Mouse (Mus musculus) hindbrain, postnatal 0 days (tissue): ENCODE results near the gene Ell. TPM values are rescaled to one million over a fixed set of nuclear protein-coding genes. Genes with fewer than 3 reads are reported as not detected.

ENCODE experiments used
- ATAC-seq: fragments of 200-750 bp; cut with Nextera tagmentation; 2 replicates; pipeline ENCODE4 v1.8.0; 2017; ENCODE audit warnings: mild to moderate bottlenecking, moderate TSS enrichment, moderate library complexity
- DNase-seq: peaks from one replicate; pipeline ENCODE4 v3.0.0-alpha.2; 2015; ENCODE audit warnings: low spot score
- H3K27ac ChIP-seq: fragments of 300-500 bp; sonication (generic); 2 replicates; pipeline ENCODE4 v1.5.1; 2014; ENCODE audit warnings: mild to moderate bottlenecking
- H3K27me3 ChIP-seq: fragments of 300-500 bp; sonication (generic); 2 replicates; pipeline ENCODE4 v1.6.1; 2014; ENCODE audit warnings: low read length, mixed read lengths; ENCODE audit not compliant: insufficient read depth
- H3K36me3 ChIP-seq: fragments of 300-500 bp; sonication (generic); 2 replicates; pipeline ENCODE4 v1.6.1; 2014; ENCODE audit warnings: low read length, mixed read lengths; ENCODE audit not compliant: insufficient read depth
- H3K4me1 ChIP-seq: fragments of 300-500 bp; sonication (generic); 2 replicates; pipeline ENCODE4 v1.6.1; 2014; ENCODE audit warnings: antibody characterized with exemption, low read length, mixed read lengths; ENCODE audit not compliant: insufficient read depth
- H3K4me2 ChIP-seq: fragments of 300-500 bp; sonication (generic); 2 replicates; pipeline ENCODE4 v1.6.1; 2014; ENCODE audit warnings: low read depth, mild to moderate bottlenecking, low read length, moderate library complexity, mixed read lengths
- H3K4me3 ChIP-seq: fragments of 300-500 bp; sonication (generic); 2 replicates; pipeline ENCODE4 v1.5.1; 2014; ENCODE audit warnings: low read length
- H3K9ac ChIP-seq: fragments of 300-500 bp; sonication (generic); replicated peaks from 2 replicates; pipeline ENCODE4 v1.6.1; 2014; ENCODE audit warnings: mild to moderate bottlenecking, low read length, moderate library complexity, mixed read lengths
- H3K9me3 ChIP-seq: fragments of 300-500 bp; sonication (generic); 2 replicates; pipeline ENCODE4 v1.6.1; 2016; ENCODE audit warnings: low read length, mixed read lengths
- CTCF ChIP-seq: IDR thresholded peaks from 2 replicates; pipeline ENCODE4 v1.5.1; 2016; ENCODE audit warnings: antibody characterized with exemption, control low read depth, low read depth
- WGBS: fragments of 180-500 bp; shearing (Covaris S2); extraction: QIAGEN DNeasy Blood & Tissue Kit; methylation state at CpG from one replicate; pipeline ENCODE4 v1.1.7; 2014; 5-methylcytosine and 5-hydroxymethylcytosine counted together
- polyA plus RNA-seq: library from polyadenylated mRNA; unstranded; fragments of >200 nt; fragmentation: Nextera tagmentation; extraction: Ambion mirVana; gene quantifications from 2 replicates; pipeline ENCODE4 v1.2.1, GENCODE M21; 2015
- total RNA-seq: library from RNA; depleted of rRNA; stranded (reverse); fragments of >200 nt; gene quantifications from 2 replicates; pipeline ENCODE4 v1.2.3, GENCODE M21; 2014

Gene Ell
- total and polyA plus RNA-seq, 2 experiments from 2014 or later: 10.8 to 16.7 TPM

DNA sequence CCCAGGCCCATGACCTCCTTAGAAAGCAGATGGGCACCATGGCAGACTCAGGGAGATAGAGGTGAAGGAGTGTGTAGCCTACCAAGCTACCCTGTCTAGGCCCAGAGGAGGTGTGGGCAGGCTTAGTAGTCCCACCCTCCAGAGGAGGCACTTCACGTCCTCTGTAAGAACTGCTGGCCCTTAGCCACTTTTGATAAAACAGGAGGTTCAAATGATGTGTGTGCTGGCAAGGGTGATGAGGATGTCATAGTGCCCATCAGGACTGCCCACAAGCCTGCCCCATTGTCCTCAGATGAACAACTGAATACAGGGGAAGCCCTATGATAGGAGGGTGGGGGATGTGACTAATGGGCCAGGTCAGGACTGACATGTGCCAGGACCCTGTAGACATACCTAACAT lies 13.6 kb downstream of the Ell start:
- H3K36me3 ChIP-seq: no peaks in the 10 kb centered on the region
- no peak for ATAC-seq
- no peak overlapping the region for H3K9ac ChIP-seq

DNA sequence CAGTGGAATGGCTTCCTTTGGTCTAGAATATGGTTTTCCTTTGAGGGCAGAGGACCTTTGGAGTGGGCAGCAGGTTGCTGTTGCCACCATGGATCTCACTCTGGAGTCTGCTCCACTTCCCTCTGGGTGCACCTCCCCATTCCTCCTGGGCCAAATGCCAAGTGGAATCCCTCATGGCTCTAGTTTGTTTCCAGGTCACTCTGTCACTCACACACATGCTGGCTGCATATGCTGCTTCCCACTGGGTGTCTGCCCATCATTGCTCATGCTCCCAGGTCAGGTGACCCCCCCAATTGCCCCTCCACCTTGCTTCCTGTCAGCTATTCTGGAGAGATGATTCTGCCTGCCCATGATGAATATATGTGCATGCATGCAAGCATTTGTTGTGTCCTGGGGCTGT lies 14.5 kb downstream of the Ell start:
- DNase-seq (peak; percentile 66), ATAC-seq (peak; percentile 34; the same call in 1 of the 2 replicates)
- Histone ChIP-seq H3K27me3 (no peaks in the 10 kb centered on the region), H3K9ac (no peak overlapping the region), H3K27ac (peak overlapping the region; percentile 28), H3K4me2 (no peak overlapping the region), H3K4me1 (peaks cover 16% of the 10 kb centered on the region), H3K36me3 (no peaks in the 10 kb centered on the region), H3K9me3 (no peaks in the 10 kb centered on the region), H3K4me3 (no peak overlapping the region)
- TF ChIP-seq CTCF: no peak

More for the DNA sequence above, 13.6 kb downstream of the Ell start:
- 40% methylated on average over 1 of the region's 1 CpGs for WGBS
- no peak for TF ChIP-seq CTCF
- Histone ChIP-seq H3K27me3 (no peaks in the 10 kb centered on the region), H3K27ac (no peak overlapping the region), H3K4me2 (no peak overlapping the region), H3K4me3 (no peak overlapping the region), H3K9me3 (no peaks in the 10 kb centered on the region), H3K4me1 (peaks cover 16% of the 10 kb centered on the region)
- no peak for DNase-seq

DNA sequence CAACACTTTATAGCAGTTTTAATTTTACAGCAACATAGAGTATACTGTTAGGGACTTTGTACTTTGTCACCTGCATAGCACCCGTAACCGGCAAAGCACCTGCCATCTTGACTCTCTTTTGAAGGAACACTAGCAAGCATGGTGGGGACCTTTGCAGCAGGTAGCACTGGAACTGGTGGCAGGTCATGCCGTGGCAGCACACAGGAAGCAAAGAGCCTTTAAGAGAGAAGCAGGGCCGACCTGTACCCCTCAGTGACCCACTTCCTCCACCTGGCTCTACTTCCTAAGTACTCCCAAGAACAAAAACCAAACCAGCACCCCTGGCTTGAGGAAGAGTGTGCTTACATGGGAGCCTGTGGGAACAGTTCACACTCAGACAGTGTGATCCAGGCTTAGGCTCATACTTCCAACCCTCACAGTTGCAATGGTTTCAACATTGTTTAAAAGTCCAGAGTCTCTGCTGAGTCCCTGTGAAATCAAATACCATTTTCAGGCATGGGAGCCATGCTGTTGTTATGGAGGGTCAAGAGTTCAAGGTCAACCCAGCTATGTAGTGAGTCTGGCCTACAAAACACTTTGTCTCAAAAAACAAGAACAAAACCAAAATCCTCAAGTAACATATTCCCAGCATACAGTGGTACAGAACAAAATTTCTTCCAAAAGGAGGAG lies 16.0 kb downstream of the Ell start:
- TF ChIP-seq CTCF: no peak
- Histone ChIP-seq H3K27me3 (no peaks in the 10 kb centered on the region), H3K4me1 (peaks cover 16% of the 10 kb centered on the region), H3K27ac (no peak overlapping the region), H3K36me3 (no peaks in the 10 kb centered on the region), H3K4me2 (no peak overlapping the region), H3K4me3 (no peak overlapping the region), H3K9me3 (no peaks in the 10 kb centered on the region), H3K9ac (no peak overlapping the region)
- DNase-seq: no peak
- ATAC-seq: no peak
- 91% methylated on average over 4 of the region's 4 CpGs for WGBS

DNA sequence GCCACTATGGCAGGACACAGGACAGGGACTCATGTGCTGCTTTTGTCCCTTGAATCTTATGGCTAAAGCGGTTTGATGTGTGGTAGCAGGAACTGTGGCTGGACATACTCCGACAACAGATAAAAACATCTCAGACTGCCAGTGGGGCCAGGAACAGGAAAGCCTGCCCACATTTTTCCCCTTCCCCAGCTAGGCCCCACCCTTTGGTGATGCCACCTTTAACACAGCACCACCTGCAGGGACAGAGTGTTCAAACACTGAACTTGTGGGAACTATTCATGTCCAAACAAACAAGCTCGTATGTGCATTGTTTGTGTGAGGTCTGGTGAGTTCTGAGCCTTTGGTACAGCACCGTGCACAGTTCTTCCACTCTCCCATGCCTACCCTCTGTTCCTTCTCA lies 19.1 kb downstream of the Ell start:
- DNase-seq (no peak), ATAC-seq (no peak)
- no peak; the same call in 1 of the 2 replicates for TF ChIP-seq CTCF
- peaks cover 11% of the 10 kb centered on the region for H3K4me1 ChIP-seq
- no peak overlapping the region for H3K9ac ChIP-seq
- no peaks in the 10 kb centered on the region for H3K9me3 ChIP-seq
- H3K27me3 ChIP-seq: no peaks in the 10 kb centered on the region
- H3K4me3 ChIP-seq: no peak overlapping the region
- no peak overlapping the region for H3K27ac ChIP-seq
- WGBS: 59% methylated on average over 4 of the region's 4 CpGs
- no peak overlapping the region for H3K4me2 ChIP-seq
- no peaks in the 10 kb centered on the region; the same call in 1 of the 2 replicates for H3K36me3 ChIP-seq

DNA sequence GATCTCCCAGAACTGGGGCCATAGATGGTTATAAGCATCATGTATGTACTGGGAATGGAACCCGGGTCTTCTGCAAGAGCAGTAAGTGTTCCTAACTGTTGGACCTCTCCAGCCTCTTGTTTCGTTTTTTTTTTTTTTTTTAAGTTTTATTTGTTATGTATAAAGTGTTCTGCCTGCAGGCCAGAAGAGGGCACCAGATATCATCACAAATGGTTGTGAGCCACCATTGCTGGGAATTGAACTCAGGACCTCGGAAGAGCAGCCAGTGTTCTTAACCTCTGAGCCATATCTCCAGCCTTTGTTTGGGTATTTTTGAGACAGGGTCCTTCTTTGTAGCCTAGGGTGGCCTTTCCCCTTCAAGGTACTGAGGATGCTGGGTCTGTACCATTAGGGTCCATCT lies 19.7 kb downstream of the Ell start:
- TF ChIP-seq CTCF: peak; percentile 29
- Histone ChIP-seq H3K27me3 (no peaks in the 10 kb centered on the region), H3K27ac (no peak overlapping the region), H3K4me3 (no peak overlapping the region), H3K36me3 (no peaks in the 10 kb centered on the region; the same call in 1 of the 2 replicates), H3K9me3 (no peaks in the 10 kb centered on the region), H3K4me2 (no peak overlapping the region), H3K4me1 (peaks cover 4% of the 10 kb centered on the region), H3K9ac (no peak overlapping the region)
- DNase-seq (no peak), ATAC-seq (no peak)
- 76% methylated on average over 3 of the region's 3 CpGs for whole genome bisulfite sequencing

DNA sequence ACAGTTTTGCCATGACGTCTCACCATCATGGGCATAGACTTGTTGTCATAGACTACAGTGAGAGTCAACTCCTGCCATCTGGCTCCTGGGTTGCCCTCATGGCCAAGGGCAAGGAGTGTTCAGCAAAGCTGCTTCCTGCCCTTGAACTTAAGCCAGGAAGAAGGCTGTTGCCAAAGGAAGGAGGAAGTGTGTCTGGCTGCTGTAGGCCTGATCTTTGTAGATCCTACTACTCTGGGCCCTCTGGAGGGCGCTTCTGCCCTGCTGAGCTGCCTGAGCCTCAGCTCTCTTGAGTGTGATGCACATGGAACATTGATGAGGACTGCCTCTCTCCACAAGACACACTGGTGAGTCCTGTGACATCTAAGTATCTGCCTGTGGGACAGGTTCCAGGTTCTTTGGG lies 20.8 kb downstream of the Ell start:
- Histone ChIP-seq H3K27me3 (no peaks in the 10 kb centered on the region), H3K4me1 (peaks cover 8% of the 10 kb centered on the region; the same call in 1 of the 2 replicates), H3K9ac (no peak overlapping the region), H3K9me3 (no peaks in the 10 kb centered on the region), H3K4me3 (no peak overlapping the region), H3K4me2 (no peak overlapping the region), H3K36me3 (no peaks in the 10 kb centered on the region; the same call in 1 of the 2 replicates), H3K27ac (no peak overlapping the region)
- ATAC-seq (peak; percentile 55), DNase-seq (peak; percentile 43)
- WGBS: 48% methylated on average over 2 of the region's 2 CpGs
- peak; percentile 47 for TF ChIP-seq CTCF

DNA sequence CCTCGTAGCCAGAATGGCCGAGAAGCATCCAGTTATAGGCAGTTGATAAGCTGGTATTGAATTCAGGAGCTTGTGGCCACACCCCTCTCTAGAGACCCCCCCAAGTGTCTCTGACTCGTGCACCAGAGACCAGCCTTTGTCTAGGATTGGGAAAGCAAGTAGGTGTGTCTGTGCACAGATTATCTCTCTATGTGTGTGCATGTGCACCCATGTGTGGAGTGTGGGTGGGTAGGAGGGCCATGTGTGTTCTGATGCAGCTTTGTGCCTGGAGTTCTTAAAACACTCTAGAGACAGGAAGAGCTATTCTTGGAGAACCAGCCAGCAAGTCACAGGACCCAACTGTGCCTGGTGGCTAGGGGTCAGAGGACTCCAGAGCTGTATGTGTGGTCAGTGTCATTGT lies 21.3 kb downstream of the Ell start:
- Histone ChIP-seq H3K9me3 (no peaks in the 10 kb centered on the region), H3K27me3 (no peaks in the 10 kb centered on the region), H3K4me2 (no peak overlapping the region), H3K4me1 (peaks cover 8% of the 10 kb centered on the region; the same call in 1 of the 2 replicates), H3K27ac (no peak overlapping the region), H3K4me3 (no peak overlapping the region), H3K9ac (no peak overlapping the region), H3K36me3 (no peaks in the 10 kb centered on the region; the same call in 1 of the 2 replicates)
- no peak for TF ChIP-seq CTCF
- 73% methylated on average over 3 of the region's 3 CpGs for WGBS
- DNase-seq (no peak), ATAC-seq (no peak)
